Mouse (Mus musculus): Measurements from ENCODE around the gene Llgl2. TPM values are rescaled to one million over a fixed set of nuclear protein-coding genes. Genes with fewer than 3 reads are reported as not detected.
A peak's percentile ranks its signal among the peaks of the same experiment; 100 is the strongest.

The Llgl2 gene
- total RNA-seq, 2 experiments from 2014 or later: 18.7 to 21.2 TPM

GRCm38 (mm10) chr11:115901338-115902161 is 77.7 kb downstream of the Llgl2 start:
- intact Hi-C loops (cut with DNase I): no loop called here
- DNase-seq: peak in 1 of 2 experiments; percentile 37

- intact Hi-C loops (cut with DNase I): no loop called here
Measured at GRCm38 (mm10) chr11:115902177-115902576, 78.3 kb downstream of the Llgl2 start.

GRCm38 (mm10) chr11:115902831-115903230 is 79.0 kb downstream of the Llgl2 start:
- intact Hi-C loops (cut with DNase I): no loop called here
- peak; percentile 59 to 62 for DNase-seq

More at GRCm38 (mm10) chr11:115902177-115902576, 78.3 kb downstream of the Llgl2 start:
- DNase-seq: no peak

- peak; percentile 42 to 52 for DNase-seq
- intact Hi-C loops (cut with DNase I): no loop called here
Measured at GRCm38 (mm10) chr11:115903384-115904230, 79.8 kb downstream of the Llgl2 start.

- intact Hi-C loops (cut with DNase I): no loop called here
- no peak for DNase-seq
Measured at GRCm38 (mm10) chr11:115904231-115904955, 80.5 kb downstream of the Llgl2 start.

Small RNA genes lying within 50 kb of the gene (microRNA-seq; reads per million reads assigned to microRNA genes)
- 0.67 to 2.2 reads per million in 2 experiments for gene Mir5621 (ENCODE audit: borderline number of aligned reads in 2 of 2)

Other genes starting within 250 kb of the Llgl2 start
- 10 to 100 TPM; 80.1 to 85.7 TPM for gene Mrps7, start 220.1 kb upstream of the Llgl2 start, total RNA-seq (2021)
- gene Gga3, start 220.0 kb upstream of the Llgl2 start, total RNA-seq (2021): 10 to 100 TPM; 18.0 to 21.3 TPM
- gene Mif4gd, start 211.1 kb upstream of the Llgl2 start, total RNA-seq (2021): 10 to 100 TPM; 47.3 to 53.8 TPM
- 10 to 100 TPM; 35.5 to 38.8 TPM for gene Slc25a19, start 195.8 kb upstream of the Llgl2 start, total RNA-seq (2021)
- gene Grb2, start 115.5 kb upstream of the Llgl2 start, total RNA-seq (2021): 100 to 1,000 TPM; 102 to 110 TPM
- gene Tmem94, start 58.6 kb upstream of the Llgl2 start, total RNA-seq (2021): 100 to 1,000 TPM in 1 of 2 experiments, 10 to 100 TPM in 1; 92.3 to 101 TPM
- gene Caskin2, start 10.4 kb upstream of the Llgl2 start, total RNA-seq (2021): 10 to 100 TPM; 48.6 to 50.6 TPM
- gene Tsen54, start 9.3 kb upstream of the Llgl2 start, total RNA-seq (2021): 1 to 10 TPM; 8.7 to 9.7 TPM
- under 1 TPM in 1 of 2 experiments, not detected in 1; 0.14 TPM for gene Myo15b, start 34.4 kb downstream of the Llgl2 start, total RNA-seq (2021)
- 10 to 100 TPM; 14.8 to 26.7 TPM for gene Smim5, start 75.9 kb downstream of the Llgl2 start, total RNA-seq (2021)
- gene Smim6, start 88.0 kb downstream of the Llgl2 start, total RNA-seq (2021): under 1 TPM in 1 of 2 experiments, not detected in 1; 0.31 TPM
- gene Sap30bp, start 109.2 kb downstream of the Llgl2 start, total RNA-seq (2021): 10 to 100 TPM; 17.2 to 20.7 TPM
- gene Recql5, start 109.4 kb downstream of the Llgl2 start, total RNA-seq (2021): 1 to 10 TPM; 6.7 to 8.9 TPM
- gene Itgb4, start 150.7 kb downstream of the Llgl2 start, total RNA-seq (2021): 1 to 10 TPM; 2.6 to 3.4 TPM
- gene Galk1, start 188.7 kb downstream of the Llgl2 start, total RNA-seq (2021): 10 to 100 TPM; 12.8 to 19.3 TPM
- 100 to 1,000 TPM; 136 to 158 TPM for gene H3f3b, start 203.9 kb downstream of the Llgl2 start, total RNA-seq (2021)
- 1 to 10 TPM; 8.0 to 8.4 TPM for gene Unk, start 206.3 kb downstream of the Llgl2 start, total RNA-seq (2021)